Mouse (Mus musculus) small intestine, adult 2 months (tissue): ENCODE measurements around the gene Peg3.

Source experiments
- CTCF ChIP-seq: fragments of 200-500 bp; IDR thresholded peaks from 2 replicates; pipeline ENCODE4 v1.5.1; 2012; ENCODE audit warnings: low read depth, mild to moderate bottlenecking, control low read depth, inconsistent platforms, low read length, moderate library complexity, mixed read lengths; ENCODE audit not compliant: insufficient replicate concordance, insufficient read length; ENCODE audit errors: extremely low read depth
- POLR2A ChIP-seq: fragments of 200-500 bp; IDR thresholded peaks from 2 replicates; pipeline ENCODE4 v1.6.1; 2012; ENCODE audit warnings: low read depth, mild to moderate bottlenecking, control low read depth, inconsistent platforms, low read length, moderate library complexity

DNA sequence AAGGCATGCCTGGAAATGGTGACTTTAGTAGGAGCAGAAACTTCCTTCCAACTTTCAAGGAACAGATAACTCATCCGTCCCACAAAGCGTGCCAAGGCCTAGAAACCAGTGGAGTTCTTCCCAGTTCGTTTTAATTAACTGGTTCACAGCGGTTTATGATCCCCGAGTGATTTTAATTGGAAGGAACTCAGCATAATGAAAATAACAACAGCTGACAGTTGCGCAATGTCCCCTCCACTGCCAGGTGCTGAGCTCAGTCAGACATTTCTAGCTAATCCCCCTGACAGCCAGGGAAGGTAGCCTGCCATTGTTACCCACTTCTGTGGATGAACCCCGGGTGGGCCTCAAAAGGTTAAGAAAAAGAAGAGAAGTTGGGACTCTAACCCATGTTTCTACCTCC, 19.0 kb upstream of the Peg3 start:
- TF ChIP-seq POLR2A = no peak
- no peak for TF ChIP-seq CTCF
